Mouse (Mus musculus) C2C12 (cell line): Measurements from ENCODE around the gene Rarres1.

Source experiments
- CTCF ChIP-seq: IDR thresholded peaks from one replicate; pipeline ENCODE4 v1.5.1; 2011; ENCODE audit not compliant: control insufficient read depth, insufficient read depth, insufficient read length
- FOSL1 ChIP-seq: IDR thresholded peaks from one replicate; pipeline ENCODE4 v1.8.0; 2011; ENCODE audit warnings: mild to moderate bottlenecking, low read length; ENCODE audit not compliant: poor library complexity, insufficient read depth, severe bottlenecking
- MYOG ChIP-seq: IDR thresholded peaks from one replicate; pipeline ENCODE4 v1.6.1; 2011; ENCODE audit not compliant: control insufficient read depth, insufficient read length; ENCODE audit errors: extremely low read depth
- USF1 ChIP-seq: IDR thresholded peaks from one replicate; pipeline ENCODE4 v1.6.1; 2011; ENCODE audit warnings: low read depth, mild to moderate bottlenecking, control low read depth, moderate library complexity

DNA sequence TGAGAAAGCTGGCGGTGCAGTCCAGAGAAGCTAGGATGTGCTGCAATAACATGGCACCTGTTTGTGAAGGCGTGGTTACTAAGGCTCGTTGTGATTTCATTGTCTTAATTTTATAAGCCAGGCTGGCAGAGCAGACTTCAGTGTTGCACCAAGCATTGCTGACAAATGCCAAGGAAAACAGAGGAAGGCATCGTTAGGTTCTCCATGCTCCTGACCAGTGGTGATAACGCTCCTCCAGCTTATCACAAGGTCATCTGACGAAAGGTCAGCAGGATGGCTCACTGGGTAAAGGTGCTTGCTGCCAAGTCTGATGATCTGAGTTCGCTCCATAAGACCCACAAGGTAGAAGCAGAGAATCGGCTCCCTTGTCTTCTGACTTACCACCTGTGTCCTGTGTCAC, 7.4 kb upstream of the Rarres1 start:
- TF ChIP-seq CTCF: no peak
- TF ChIP-seq FOSL1: no peak
- TF ChIP-seq USF1: no peak
- TF ChIP-seq MYOG: no peak
